Mouse (Mus musculus): ENCODE results near the gene Mlxip. TPM values are rescaled to one million over a fixed set of nuclear protein-coding genes. Genes with fewer than 3 reads are reported as not detected.

Gene Mlxip
- polyA plus RNA-seq, 1 experiment: 87.1 TPM

DNA sequence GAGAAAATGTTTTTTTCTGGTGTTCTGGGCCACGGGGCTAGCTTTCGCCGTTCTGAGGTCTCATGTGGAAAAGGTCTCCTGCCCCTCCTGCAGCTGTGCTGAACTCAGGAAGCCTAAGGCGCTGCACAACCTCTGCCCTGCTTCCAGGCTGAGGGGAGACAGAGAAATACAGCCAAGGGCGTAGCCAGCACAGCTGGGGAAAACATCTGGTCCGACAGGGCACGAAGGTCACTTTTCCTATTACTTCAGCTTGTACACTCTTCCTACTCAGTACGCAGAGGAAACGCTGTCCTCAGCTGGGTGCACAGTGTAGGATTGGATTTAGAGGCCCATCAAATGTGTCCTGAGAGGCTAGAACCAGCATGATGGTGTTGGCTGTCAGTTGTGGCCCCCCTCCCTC is 95.3 kb downstream of the Mlxip start:
- no peaks in the 10 kb centered on the region for H3K4me1 ChIP-seq (ENCODE audit: control insufficient read depth, insufficient read depth, insufficient read length)
- TF ChIP-seq POLR2A (IDR thresholded peaks at IDR 0.05; ENCODE audit: low read depth, low read length): no peak
- TF ChIP-seq CTCF (IDR thresholded peaks at IDR 0.05; ENCODE audit: extremely low read depth, insufficient read depth, insufficient read length, insufficient replicate concordance): no peak
- no peaks in the 10 kb centered on the region for H3K36me3 ChIP-seq (ENCODE audit: control insufficient read depth, insufficient read depth, low read length)
- no peak overlapping the region for H3K27ac ChIP-seq (ENCODE audit: insufficient read depth, low read length)
- H3K4me3 ChIP-seq (ENCODE audit: extremely low read depth, insufficient read depth, insufficient read length): no peak overlapping the region
- 62% methylated on average over 9 of the region's 9 CpGs for WGBS
- H3K27me3 ChIP-seq (ENCODE audit: control insufficient read depth, insufficient read depth, low read length): no peaks in the 10 kb centered on the region
- DNase-seq (ENCODE audit: low read depth in 1 of 2, low spot score in 2 of 2): no peak

DNA sequence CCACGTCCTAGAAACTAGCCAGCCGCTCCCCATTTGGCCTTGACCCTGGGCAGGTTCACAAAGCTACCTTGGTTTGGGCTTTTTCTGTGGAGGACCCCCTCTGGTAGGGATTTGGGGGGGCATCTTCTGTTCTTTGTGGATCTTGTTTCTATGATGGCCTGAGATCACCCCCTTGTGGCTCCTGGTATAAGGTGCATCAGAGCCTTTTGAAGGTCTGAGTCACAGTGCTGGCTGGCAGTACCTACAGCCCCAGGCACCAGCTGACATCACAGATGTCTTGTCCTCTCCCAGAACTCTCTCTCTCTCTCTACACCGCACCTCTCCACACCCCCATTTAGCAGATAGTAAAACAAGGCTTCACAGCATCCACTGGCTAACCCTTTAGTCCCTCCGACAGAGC is 105.1 kb downstream of the Mlxip start:
- Histone ChIP-seq H3K4me1 (ENCODE audit: control insufficient read depth, insufficient read depth, insufficient read length) (peaks cover 4% of the 10 kb centered on the region; the same call in 1 of the 2 replicates), H3K4me3 (ENCODE audit: extremely low read depth, insufficient read depth, insufficient read length) (no peak overlapping the region), H3K36me3 (ENCODE audit: control insufficient read depth, insufficient read depth, low read length) (no peaks in the 10 kb centered on the region), H3K27me3 (ENCODE audit: control insufficient read depth, insufficient read depth, low read length) (no peaks in the 10 kb centered on the region), H3K27ac (ENCODE audit: insufficient read depth, low read length) (no peak overlapping the region)
- TF ChIP-seq POLR2A (IDR thresholded peaks at IDR 0.05; ENCODE audit: low read depth, low read length) (no peak), CTCF (IDR thresholded peaks at IDR 0.05; ENCODE audit: extremely low read depth, insufficient read depth, insufficient read length, insufficient replicate concordance) (peak; percentile 31; the same call in 1 of the 2 replicates)
- peak in 1 of 2 experiments; percentile 39 for DNase-seq (ENCODE audit: low read depth in 1 of 2, low spot score in 2 of 2)
- 46% methylated on average over 4 of the region's 4 CpGs for WGBS

DNA sequence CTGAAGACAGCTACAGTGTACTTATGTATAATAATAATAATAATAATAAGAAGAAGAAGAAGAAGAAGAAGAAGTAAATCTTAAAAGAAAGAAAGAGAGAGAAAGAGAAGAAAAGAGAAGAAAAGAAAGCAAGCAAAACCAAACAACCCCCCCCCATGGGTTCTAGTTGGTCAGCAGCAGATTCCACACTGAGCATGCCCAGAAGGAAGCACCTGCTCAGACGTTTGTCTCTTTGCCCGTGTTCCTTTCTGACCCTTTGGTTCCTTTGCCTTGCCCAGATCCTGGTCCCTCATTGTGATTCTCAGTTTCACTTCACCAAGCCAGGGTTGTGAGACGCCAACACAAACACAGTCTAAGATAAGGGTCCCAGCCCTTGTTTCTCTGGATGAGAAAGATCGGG is 107.4 kb downstream of the Mlxip start:
- no peaks in the 10 kb centered on the region for H3K27me3 ChIP-seq (ENCODE audit: control insufficient read depth, insufficient read depth, low read length)
- H3K36me3 ChIP-seq (ENCODE audit: control insufficient read depth, insufficient read depth, low read length): no peaks in the 10 kb centered on the region
- H3K4me3 ChIP-seq (ENCODE audit: extremely low read depth, insufficient read depth, insufficient read length): no peak overlapping the region
- peaks cover 4% of the 10 kb centered on the region; the same call in 1 of the 2 replicates for H3K4me1 ChIP-seq (ENCODE audit: control insufficient read depth, insufficient read depth, insufficient read length)
- no peak overlapping the region for H3K27ac ChIP-seq (ENCODE audit: insufficient read depth, low read length)
- no peak for DNase-seq (ENCODE audit: low read depth in 1 of 2, low spot score in 2 of 2)
- WGBS: 32% methylated on average over 4 of the region's 4 CpGs
- no peak for TF ChIP-seq CTCF (IDR thresholded peaks at IDR 0.05; ENCODE audit: extremely low read depth, insufficient read depth, insufficient read length, insufficient replicate concordance)
- TF ChIP-seq POLR2A (IDR thresholded peaks at IDR 0.05; ENCODE audit: low read depth, low read length): no peak

Other genes starting within 250 kb of the Mlxip start
- 13.3 and 19.5 TPM in 2 replicates for gene Psmd9, start 225.4 kb upstream of the Mlxip start, polyA plus RNA-seq (2012; rRNA removed)
- 0.19 and 0.37 TPM in 2 replicates for gene Hpd, start 212.1 kb upstream of the Mlxip start, polyA plus RNA-seq (2012; rRNA removed)
- 0.89 and 0.95 TPM in 2 replicates for gene Wdr66, start 142.7 kb upstream of the Mlxip start, polyA plus RNA-seq (2012; rRNA removed)
- 12.4 and 12.8 TPM in 2 replicates for gene Bcl7a, start 51.0 kb upstream of the Mlxip start, polyA plus RNA-seq (2012; rRNA removed)
- not detected in 2 replicates for gene Lrrc43, start 94.5 kb downstream of the Mlxip start, polyA plus RNA-seq (2012; rRNA removed)
- gene Il31, start 94.7 kb downstream of the Mlxip start, polyA plus RNA-seq (2012; rRNA removed): not detected in 2 replicates
- 0.05 TPM in 1 of 2 replicates, not detected in the other for gene B3gnt4, start 115.7 kb downstream of the Mlxip start, polyA plus RNA-seq (2012; rRNA removed)
- 37.6 and 39.1 TPM in 2 replicates for gene Diablo, start 129.4 kb downstream of the Mlxip start, polyA plus RNA-seq (2012; rRNA removed)
- 2.4 and 2.9 TPM in 2 replicates for gene Gm49027, start 130.7 kb downstream of the Mlxip start, polyA plus RNA-seq (2012; rRNA removed)
- gene Vps33a, start 178.2 kb downstream of the Mlxip start, polyA plus RNA-seq (2012; rRNA removed): 11.0 and 12.2 TPM in 2 replicates

Measured in spleen, adult 2 months (tissue).